Mouse (Mus musculus) retina, postnatal 1 day (tissue): ENCODE results near the gene Kdm7a.
A peak's percentile ranks its signal among the peaks of the same experiment; 100 is the strongest.

Experiments used
- DNase-seq: peaks from one replicate; pipeline ENCODE4 v3.0.0-alpha.2; 2012

The Kdm7a gene

DNA sequence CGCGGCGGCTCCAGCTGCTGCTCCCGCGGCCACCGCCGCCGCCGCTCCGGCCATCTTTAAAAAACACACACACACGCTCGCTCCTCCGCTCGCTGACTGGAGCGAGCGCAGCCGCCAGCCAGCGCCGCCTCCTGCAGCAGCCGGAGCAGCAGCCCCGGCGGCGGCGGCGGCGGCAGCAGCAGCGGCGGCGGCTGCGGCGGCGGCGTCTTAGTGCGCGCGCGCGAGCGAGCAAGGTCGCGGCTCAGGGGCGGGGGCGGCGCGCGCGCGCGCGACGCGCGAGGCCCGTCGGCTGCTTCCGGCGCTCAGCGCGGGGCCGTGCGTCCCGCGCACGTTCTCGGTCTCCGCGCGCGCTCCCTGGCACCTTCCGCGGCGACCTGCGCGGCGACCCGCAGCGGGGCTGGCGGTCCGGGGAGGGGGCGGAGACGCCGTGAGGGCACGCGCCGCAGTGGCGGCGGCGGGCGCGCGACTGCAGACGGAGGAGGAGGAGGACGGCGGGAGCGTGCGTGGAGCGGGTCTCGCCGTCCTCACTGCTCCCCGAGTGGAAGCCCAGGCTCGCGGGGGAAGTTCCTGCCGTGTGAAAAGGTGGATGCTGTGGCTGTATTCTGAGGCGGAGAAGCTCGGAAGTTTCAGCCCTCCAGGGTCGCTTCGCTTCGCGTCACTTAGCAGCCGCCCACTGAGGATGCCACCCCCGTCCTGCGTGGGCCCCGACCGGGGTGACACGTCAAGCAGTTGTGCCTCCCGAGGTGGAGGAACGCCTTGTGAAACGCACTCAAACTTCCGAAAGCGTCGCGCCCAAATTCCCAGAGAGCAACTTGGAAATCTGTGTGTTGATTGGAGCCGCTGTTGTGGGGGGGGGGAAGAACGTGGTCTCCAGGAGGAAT, at the start of gene Kdm7a:
Kdm7a (minus strand) TSS at position 209 of the 881 bp plus-strand sequence.
- DNase-seq = peak; percentile 94

DNA sequence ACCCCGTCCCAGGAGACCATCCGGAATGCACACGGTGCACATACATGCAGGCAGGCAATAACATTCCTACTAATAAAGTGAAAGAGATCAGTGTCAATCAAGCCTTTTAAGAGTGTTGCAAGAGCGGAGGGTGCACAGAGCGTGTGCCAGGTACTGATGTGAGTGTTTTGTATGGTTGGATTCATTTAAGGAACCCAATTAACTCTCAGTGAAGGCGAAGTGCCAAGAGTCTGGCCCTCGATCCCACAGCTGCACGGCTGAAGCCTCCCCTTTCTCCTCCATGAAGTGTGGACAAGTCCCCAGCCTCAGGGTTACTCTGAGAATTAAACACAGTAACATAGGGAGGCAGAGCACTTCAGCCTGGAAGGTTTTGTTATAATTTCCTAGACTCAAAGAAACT, 48.7 kb upstream of the Kdm7a start:
- no peak for DNase-seq

DNA sequence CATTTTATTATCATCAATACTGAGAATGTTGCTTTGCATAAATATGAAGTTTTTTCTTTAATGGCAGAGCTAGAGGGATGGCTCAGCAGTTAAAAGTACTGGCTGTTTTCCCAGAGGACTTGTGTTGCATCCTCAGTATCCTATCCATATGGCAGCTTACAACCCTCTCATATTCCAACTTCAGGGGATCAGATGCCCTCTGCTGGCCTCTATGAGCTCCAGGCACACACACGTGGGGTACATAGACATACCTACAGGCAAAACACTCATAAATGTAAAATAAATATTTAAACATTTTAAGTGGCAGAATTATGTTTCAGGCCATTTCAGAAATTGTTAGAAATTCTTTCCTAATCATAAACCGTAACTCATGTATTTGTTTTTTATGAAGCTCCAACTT, 43.5 kb upstream of the Kdm7a start:
- no peak for DNase-seq

DNA sequence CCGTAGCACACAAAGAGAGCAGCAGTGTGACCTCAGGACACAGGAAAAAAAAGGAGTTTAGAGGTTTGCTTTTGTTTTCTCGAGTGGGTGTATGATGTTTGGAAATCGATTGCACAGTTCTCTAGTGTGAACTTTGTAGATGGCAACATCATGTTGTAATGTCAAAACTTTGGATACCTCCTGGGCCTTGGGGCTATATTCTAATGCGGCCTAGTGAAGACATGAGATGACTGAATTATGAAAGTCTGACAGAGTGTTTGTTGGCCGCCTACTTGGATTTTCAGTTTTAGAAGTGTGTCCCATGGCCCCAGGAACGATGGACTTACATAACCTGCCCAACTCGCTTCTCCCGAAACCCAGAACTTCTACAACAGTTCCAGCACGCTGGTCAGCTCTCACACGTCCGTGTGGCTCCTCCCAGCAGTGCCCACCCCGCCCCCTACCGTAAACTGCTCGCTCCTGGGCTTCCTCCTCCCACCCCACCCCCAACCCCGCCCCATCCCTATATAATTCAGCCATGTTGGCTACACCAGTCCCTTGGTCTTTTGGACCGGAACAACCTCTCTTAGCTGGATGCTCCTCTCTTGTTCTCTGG, 42.7 kb upstream of the Kdm7a start:
- no peak for DNase-seq

DNA sequence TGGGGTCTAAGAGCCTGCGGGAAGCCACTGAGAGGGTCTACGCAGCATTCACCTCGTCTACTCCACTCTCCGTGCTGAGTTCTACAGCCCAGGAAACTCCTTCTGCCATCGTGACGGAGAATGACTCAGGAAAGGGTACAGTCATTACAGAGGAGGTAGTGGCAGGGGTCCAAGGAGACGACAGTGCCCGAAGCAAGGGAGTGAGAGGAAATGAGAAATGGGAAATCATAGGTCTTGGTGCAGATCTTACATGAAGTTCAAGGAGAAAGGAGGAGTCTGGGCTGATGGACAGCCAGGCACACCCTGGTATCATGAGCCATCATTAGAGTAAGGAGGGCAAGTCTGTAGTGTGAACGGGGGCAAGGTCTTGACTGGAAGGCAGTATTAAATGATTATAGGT, 37.5 kb upstream of the Kdm7a start:
- no peak for DNase-seq

DNA sequence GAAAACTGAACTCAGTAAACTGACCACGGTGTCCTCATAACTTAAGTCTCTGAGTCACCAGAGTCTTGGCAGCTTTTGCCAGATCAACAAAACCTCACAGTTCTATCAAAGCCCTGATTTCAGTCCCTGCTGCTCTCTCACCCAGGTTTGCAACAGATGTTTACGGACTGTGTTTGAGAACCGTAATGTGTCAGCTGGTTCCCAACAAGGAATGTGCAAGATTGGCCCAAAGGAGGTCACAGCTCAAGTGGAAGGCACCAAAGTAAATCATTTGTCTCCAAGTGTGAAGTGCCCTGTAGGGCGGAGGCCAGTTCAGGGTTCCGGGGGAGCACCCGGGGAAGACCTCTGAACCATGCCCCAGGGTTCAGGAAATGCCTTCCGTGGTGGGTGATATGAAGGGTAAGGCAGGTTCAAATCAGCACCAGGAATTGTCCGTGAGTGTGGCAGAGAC, 36.9 kb upstream of the Kdm7a start:
- no peak for DNase-seq

DNA sequence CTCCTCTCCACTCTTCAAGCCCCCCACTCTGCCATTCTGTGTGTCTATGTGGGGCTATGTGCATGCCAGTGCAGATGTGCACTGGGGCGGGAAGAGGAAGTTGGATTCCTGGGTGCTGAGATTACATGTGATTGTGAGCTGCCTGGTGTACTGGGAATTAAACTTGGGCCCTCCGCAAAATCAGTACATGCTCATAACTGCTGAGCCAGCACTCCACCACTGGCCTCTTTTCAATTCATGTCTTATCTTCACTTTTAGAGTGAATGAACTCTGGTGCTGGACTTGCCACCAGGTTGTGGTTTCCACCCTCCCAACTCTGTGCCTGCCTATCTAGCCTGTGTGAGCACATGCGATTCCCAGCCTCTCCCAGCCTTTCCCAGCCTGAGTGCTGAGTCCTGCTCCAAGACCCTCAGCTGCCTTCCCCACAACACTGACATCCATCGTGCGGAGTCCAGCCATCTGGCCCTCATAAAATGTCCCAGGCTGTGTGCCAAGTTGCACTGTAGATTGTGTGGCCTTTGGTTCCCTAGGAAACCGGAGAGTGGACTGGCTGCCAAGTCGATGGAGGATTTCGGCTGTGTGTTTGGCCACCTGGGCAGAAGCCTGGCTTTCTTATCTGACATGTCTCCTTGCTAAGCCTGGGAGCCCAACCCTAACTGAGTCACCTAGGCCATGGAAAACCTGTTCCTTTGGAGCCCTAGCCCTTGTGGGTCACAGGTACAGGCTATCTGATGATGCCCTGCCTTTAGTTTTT, 36.3 kb upstream of the Kdm7a start:
- peak; percentile 85 for DNase-seq

DNA sequence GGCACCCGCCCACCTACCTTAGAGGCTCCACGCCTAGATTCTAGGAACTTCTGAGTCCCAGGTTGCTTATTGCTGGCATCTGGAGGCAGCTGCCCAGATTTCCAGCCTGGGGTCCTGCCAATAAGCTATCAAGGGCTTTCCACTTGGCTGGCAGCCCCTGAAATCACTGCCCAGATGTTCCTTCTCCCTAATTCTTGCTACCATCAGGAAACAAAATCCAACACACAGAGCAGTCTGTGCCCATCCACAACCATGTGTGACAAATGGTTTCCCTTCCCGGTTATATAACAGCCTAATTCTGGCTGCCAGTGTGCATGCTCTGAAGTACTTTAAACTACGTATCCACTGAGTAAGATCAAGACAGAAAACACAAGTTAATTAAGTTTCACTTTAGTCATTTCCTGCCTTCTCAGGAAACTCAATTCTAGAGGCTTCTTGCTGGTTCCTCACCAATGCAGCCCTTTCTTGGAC, 34.9 kb upstream of the Kdm7a start:
- DNase-seq = no peak

DNA sequence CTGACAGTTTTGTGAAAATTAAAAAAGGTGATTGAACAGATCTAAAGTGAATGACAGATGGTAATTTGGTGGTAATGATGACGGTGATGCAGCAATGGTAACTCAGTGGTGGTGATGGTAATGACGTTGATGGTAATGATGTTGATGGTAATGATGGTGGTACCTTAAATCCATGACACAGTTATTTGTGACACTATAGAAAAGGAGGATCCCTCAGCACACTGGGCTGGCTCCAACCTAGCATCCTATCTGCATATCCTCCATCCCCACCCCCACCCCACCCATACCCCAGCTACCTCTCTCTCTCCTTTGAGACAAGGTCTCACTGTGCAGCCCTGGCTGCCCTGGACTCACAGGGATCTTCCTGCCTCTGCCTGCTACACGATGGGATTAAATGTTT, 34.4 kb upstream of the Kdm7a start:
- no peak for DNase-seq

DNA sequence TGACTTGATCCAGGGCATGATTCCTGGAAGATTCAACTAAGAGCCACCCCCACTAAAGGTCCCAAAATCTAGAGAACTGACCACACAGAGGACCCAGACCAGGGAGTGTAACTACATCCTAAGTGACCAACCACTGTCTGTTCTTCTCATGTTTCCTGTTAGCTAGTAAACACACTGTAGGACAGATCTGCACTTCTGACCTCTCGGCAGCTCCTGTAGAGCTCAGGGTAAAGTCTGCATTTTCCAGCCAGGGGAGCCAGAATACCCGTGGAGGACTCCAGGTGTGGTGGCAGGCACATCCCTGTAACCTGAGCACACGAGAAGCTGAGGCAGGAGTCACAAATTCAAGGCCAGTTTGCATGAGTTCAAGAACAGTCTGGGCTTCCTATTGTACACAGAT, 31.3 kb upstream of the Kdm7a start:
- DNase-seq = no peak

DNA sequence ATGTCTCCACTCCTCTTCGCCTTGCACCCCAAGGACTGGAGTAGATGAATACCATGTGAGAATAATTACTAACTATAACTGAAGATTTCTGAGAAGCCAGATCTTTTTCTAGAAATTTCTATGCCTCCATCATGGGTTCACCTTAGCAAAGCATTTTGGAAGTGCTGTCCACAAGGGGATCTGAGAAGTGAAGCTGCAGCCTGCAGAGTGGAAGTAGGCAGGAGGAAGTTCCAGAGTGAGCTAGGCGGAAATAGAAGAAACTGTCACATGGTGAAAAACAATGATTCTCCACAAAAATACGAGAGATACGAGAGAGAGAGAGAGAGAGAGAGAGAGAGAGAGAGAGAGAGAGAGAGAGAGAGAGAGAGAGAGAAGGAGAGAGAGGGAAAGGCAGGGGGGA, 26.0 kb upstream of the Kdm7a start:
- no peak for DNase-seq

DNA sequence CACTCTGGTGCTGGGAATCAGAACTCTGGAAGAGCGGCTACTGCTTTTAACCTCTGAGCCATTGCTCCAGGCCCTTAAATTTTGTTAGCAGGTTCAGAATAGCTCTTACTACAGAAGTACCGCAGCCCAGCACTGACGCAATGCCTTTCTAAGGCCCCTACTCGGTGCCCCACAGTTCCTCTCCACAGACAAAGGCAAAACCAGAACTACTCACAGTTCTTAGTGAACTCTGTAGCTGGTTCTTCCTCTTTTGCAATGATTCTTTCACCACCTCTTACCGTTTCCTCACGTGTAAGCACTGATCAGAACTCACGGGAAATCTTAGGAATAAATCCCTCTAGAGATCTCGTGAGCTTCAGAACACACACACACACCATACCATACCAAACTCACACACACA, 24.1 kb upstream of the Kdm7a start:
- no peak for DNase-seq

DNA sequence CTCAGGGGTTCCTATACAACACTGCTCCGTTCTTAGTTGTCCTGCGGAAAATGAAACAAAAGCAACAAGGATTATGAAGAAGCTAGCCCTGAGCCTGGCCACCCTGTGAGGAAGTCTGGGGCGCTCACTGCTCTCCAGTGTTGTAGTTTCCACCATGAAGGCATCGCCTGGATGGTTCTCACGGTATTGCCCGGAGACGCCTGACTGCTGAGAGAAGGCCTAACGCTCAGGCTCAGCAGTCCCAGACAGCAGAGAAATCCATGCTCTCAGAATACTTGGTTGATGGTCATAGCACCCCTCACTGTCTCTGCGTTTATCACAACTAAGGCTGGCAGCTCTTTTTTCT, 20.0 kb upstream of the Kdm7a start:
- no peak for DNase-seq

DNA sequence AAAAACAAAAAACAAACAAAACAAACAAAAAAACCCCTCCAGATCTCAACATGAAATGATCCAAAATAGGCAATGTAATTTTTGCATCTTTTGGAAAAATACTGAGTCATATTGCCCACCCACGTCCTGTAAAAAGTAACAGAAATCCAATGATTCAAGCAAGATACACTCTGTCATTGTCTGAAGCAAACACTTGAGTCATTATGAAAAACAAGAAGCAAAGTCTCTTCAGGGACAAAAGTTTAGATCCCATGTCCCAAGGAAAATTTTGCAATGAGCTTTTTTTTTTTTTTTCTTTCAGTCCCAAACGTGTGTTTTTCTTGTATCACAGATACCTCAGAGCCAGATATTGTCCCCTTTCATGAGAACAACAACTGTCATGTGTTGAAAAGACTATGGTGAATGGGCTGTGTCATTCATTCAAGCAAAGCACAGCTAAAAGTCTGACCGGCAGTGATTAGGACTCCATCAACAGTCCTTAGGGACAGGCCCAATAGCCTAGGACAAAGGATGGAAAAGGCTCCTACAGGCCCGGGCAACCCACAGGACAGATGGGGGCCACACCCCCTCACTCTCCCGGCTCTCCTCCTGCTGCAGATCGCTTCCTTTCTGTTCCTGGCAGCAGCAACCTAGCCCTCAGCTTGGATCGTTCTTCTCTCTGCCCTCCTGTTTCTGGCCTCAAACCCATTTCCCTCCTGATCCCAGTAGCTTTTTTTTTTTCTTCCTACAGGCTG, 19.5 kb upstream of the Kdm7a start:
- DNase-seq = no peak

DNA sequence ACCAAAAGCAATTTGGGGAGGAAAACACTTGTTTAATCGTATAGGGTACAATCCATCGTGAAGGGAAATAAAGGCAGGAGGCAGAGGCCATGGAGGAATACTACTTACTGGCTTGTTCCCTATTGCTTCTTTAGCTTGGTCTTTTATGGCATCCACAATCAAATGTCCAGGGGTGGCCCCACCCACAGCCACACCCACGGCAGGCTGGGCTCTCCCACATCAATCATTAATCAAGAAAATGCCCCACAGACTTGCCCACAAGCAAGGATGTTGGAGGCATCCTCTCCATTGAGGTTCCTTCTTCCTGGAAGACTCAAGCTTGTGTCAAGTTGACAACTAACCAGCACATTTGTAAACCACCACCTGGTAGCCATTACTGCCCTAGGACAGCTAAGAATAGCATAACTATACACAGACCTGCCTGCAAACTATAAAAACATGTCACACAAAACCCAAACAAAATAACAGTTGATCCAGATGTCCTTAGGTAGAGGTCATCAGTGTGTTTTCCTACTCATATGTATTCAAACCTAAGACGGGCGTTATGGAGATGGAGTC, 16.8 kb upstream of the Kdm7a start:
- DNase-seq = no peak

DNA sequence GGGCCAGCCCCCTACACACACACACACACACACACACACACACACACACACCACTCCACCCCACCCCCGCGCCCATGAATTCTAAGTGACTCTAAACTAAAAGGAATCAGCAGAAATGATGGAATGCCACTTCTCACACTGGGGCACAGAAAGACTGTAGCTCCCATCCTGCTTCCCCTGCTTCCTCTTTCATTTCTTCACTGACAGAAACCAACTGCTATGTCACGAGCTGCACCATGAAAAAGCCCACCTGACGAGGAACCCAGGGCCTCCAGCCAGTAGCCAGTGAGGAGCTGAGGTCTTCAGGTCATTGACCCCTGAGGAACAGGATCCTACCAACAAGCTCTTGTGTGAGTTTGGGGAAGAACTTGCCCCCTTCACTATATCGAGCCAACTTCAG, 15.9 kb upstream of the Kdm7a start:
- no peak for DNase-seq

DNA sequence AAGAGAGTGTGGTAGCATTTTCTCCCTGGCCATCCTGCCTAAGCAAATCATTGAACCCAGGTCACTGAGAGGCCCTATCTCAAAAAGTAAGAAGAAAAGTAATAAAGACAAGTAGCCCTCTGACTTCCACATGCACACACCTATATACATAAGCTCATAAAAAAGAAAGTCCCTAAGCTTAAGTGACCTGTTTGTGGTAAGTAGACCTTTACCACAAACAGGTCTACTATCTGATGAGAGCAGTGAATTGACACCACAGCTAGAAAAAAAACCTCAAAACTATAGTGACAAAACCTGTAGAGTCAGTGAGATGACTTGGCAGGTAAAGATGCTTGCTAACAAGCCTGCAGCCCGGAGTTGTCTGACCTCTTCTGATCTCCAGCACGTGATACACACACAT, 11.4 kb upstream of the Kdm7a start:
- DNase-seq = no peak

DNA sequence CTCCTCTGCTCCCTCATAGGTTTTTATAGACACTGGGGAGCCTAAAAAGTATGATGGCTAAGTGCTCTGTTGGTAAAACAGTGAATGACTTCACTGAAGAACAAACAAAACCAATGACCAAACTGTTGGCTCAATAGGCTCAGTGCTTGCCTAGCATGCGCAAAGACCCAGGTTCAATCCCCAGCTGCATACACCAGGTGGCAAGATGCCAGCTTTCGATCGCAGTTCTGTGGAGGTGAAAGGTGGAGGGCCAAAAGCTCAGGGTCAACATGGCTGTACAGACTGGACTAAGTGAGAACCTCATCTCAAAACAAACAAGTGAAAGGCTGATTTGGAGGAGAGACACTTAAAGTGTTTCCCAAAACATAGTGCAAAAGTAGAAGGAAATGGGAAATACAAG, 10.5 kb upstream of the Kdm7a start:
- no peak for DNase-seq

DNA sequence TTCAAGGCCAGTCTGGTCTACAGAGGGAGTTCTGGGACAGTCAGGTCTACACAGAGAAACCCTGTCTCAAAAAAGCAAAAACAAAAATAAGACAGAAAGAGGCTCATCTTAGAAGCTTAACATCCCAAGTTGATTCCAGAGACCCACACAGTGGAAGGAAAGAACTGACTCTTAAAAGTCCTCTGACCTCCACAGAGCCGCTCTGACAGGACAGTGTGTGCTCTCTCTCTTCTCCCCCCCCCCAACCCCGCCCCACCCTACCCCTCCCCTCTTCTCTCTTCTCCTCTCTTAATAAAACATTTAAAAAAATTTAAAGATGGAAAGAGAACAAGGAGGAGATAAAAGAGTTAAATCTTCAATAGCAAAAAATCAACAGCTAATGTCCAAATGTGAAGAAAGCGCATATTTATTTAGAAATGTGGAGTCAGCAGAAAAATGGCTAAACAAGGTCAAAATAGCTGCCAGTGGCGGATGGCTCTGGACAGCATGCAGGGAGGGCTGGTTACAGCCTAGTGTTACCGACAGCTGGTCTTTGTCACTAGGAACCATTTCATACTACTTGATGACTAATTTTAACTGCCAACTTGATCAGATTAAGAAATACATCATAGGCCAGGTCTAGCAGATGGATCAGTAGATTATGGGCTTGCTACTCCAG, 8.5 kb upstream of the Kdm7a start:
- DNase-seq = no peak

DNA sequence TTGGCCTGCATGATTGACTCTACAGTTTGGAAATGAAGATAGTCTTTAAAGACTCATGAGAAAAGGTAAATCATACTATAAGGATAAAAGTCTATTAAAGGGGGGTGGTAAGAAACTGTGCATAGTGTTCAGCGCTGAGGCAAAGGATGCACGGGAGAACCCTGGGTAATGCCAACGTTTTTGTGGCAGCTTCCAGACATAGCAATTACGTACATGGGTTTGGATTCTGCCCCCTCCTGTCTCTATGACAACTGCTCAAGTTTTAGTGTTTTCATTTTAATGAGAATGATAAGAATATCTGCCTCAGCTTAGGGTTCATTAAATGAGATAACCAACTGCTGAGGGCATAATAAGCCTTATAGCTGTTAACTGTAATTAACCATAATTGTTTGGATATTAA, 3.1 kb upstream of the Kdm7a start:
- no peak for DNase-seq

DNA sequence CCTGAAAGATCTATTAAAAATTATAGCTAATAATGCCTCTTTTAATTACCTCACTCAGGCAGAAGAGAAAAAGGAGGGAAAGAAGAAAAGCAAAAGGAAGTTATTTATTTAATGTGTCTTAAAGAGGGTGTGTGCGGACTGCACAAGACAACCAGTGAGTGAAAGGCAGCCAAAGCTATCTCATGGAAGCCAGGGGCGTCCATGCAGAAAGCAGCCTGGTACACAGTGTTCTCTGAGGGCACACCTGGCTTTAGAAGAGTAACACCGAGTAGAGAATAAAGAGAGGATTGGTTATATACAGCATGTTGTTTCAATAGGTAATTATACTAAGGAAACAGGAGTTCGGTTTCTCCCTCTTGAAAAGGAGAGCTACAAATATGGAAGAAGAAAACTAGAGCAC, 1.6 kb upstream of the Kdm7a start:
- no peak for DNase-seq
